Mouse (Mus musculus): ENCODE data around the gene Olfr295. TPM values are rescaled to one million over a fixed set of nuclear protein-coding genes. Genes with fewer than 3 reads are reported as not detected.

The Olfr295 gene
- not detected for total RNA-seq (2021)

- no peak for DNase-seq (ENCODE audit: low spot score)
- intact Hi-C loops (cut with DNase I) = no loop called here
Observed at GRCm38 (mm10) chr7:86583562-86583961, at the start of gene Olfr295. Gene Olfr295 (plus strand): TSS chr7:86583862.

- no peak for DNase-seq (ENCODE audit: low spot score)
- intact Hi-C loops (cut with DNase I) = no loop called here
Observed at GRCm38 (mm10) chr7:86616543-86616942, 32.9 kb downstream of the Olfr295 start, which contains the start of gene Olfr294. Gene Olfr294 (minus strand): TSS chr7:86616643.

Other genes starting within 250 kb of the Olfr295 start
- gene Olfr307, start 246.3 kb upstream of the Olfr295 start, total RNA-seq (2021) = not detected
- gene Olfr305, start 216.9 kb upstream of the Olfr295 start, total RNA-seq (2021) = not detected
- gene Olfr304, start 197.2 kb upstream of the Olfr295 start, total RNA-seq (2021) = not detected
- gene Olfr303, start 186.1 kb upstream of the Olfr295 start, total RNA-seq (2021) = not detected
- not detected for gene Olfr301, start 180.0 kb upstream of the Olfr295 start, total RNA-seq (2021)
- not detected for gene Olfr299, start 123.9 kb upstream of the Olfr295 start, total RNA-seq (2021)
- gene Olfr298, start 91.4 kb upstream of the Olfr295 start, total RNA-seq (2021) = not detected
- gene Olfr297, start 63.9 kb upstream of the Olfr295 start, total RNA-seq (2021) = not detected
- gene Olfr294, start 32.8 kb downstream of the Olfr295 start, total RNA-seq (2021) = not detected
- gene Olfr293, start 65.2 kb downstream of the Olfr295 start, total RNA-seq (2021) = not detected
- not detected for gene Olfr292, start 104.5 kb downstream of the Olfr295 start, total RNA-seq (2021)
- gene Folh1, start 192.1 kb downstream of the Olfr295 start, total RNA-seq (2021) = under 1 TPM; 0.11 to 0.21 TPM
- gene Vmn2r77, start 211.2 kb downstream of the Olfr295 start, total RNA-seq (2021) = not detected

Measured in heart, postnatal 25 days (tissue).